Mouse (Mus musculus): Measurements from ENCODE around the gene Cd200. TPM values are rescaled to one million over a fixed set of nuclear protein-coding genes. Genes with fewer than 3 reads are reported as not detected.

Cd200 gene
- polyA plus RNA-seq (2014; fragmentation: Illumina TruSeq; extraction: RNeasy Lipid Tissue Mini Kit (QIAGEN cat#74804); ENCODE audit: low read depth, low replicate concordance) = 10.5 TPM

DNA sequence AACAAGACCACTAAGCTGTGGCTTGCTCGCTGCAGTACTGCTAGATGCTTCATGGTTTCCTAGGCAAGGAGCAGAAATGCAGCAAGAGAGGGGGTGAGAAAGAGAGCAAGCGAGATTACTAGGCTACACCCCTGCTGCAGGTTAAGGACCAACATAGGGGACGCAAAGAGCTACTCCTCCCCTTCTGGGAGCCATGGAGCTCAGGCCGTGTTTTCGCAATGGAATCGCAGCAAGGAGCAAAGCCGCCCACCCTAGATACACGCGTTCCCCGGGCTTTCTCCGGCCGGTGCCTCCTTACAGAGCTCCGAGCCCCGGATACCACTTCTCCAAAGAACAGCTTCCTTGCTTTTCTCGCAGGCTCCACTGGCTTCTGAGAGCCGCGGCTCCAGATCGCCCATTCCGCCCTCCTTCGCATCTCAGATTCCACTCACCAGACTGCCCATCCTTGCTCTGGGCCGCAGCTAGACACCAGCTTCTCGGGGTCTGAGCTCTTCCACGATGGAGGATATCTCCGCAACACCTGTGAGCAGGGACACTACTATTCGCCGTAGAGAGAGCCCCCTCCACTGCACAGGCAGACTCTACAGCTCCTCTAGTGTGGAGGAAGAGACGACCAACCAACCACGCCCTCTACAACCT lies at the start of gene Cd200:
Cd200 (minus strand) TSS at position 629 of the 639 bp plus-strand sequence.

Other genes with a start within 250 kb of the Cd200 start
- 0.11 TPM for gene Btla, start 184.7 kb downstream of the Cd200 start, polyA plus RNA-seq (2014; fragmentation: Illumina TruSeq; extraction: RNeasy Lipid Tissue Mini Kit (QIAGEN cat#74804); ENCODE audit: low read depth, low replicate concordance)
- 4.4 TPM for gene Gm609, start 83.9 kb upstream of the Cd200 start, polyA plus RNA-seq (2014; fragmentation: Illumina TruSeq; extraction: RNeasy Lipid Tissue Mini Kit (QIAGEN cat#74804); ENCODE audit: low read depth, low replicate concordance)
- gene Gm17783, start 123.0 kb upstream of the Cd200 start, polyA plus RNA-seq (2014; fragmentation: Illumina TruSeq; extraction: RNeasy Lipid Tissue Mini Kit (QIAGEN cat#74804); ENCODE audit: low read depth, low replicate concordance) = 0.41 TPM
- 264 TPM for gene Slc9c1, start 126.3 kb upstream of the Cd200 start, polyA plus RNA-seq (2014; fragmentation: Illumina TruSeq; extraction: RNeasy Lipid Tissue Mini Kit (QIAGEN cat#74804); ENCODE audit: low read depth, low replicate concordance)
- gene Gcsam, start 201.3 kb upstream of the Cd200 start, polyA plus RNA-seq (2014; fragmentation: Illumina TruSeq; extraction: RNeasy Lipid Tissue Mini Kit (QIAGEN cat#74804); ENCODE audit: low read depth, low replicate concordance) = 1.5 TPM
- gene BC016579, start 245.0 kb upstream of the Cd200 start, polyA plus RNA-seq (2014; fragmentation: Illumina TruSeq; extraction: RNeasy Lipid Tissue Mini Kit (QIAGEN cat#74804); ENCODE audit: low read depth, low replicate concordance) = 0.15 TPM